Mouse (Mus musculus) lung, postnatal 0 days (tissue): ENCODE results near the gene Igsf11. TPM values are rescaled to one million over a fixed set of nuclear protein-coding genes. Genes with fewer than 3 reads are reported as not detected.

Experiments used
- ATAC-seq: fragments of 200-750 bp; cut with Nextera tagmentation; 2 replicates; pipeline ENCODE4 v1.8.0; 2017; ENCODE audit warnings: moderate library complexity
- DNase-seq: peaks from one replicate; pipeline ENCODE4 v3.0.0-alpha.2; 2016; ENCODE audit warnings: low spot score
- H3K27ac ChIP-seq: fragments of 300-500 bp; sonication (generic); 2 replicates; pipeline ENCODE4 v1.5.1; 2014; ENCODE audit warnings: antibody characterized with exemption, mild to moderate bottlenecking, low read length, mixed read lengths
- H3K27me3 ChIP-seq: fragments of 300-500 bp; sonication (generic); replicated peaks from 2 replicates; pipeline ENCODE4 v1.6.1; 2014; ENCODE audit warnings: low read length, mixed read lengths; ENCODE audit not compliant: insufficient read depth
- H3K36me3 ChIP-seq: fragments of 300-500 bp; sonication (generic); 2 replicates; pipeline ENCODE4 v1.6.1; 2014; ENCODE audit warnings: low read length, mixed read lengths; ENCODE audit not compliant: insufficient read depth
- H3K4me1 ChIP-seq: fragments of 300-500 bp; sonication (generic); 2 replicates; pipeline ENCODE4 v1.6.1; 2014; ENCODE audit warnings: antibody characterized with exemption, low read depth, low read length, mixed read lengths; ENCODE audit not compliant: insufficient read depth
- H3K4me2 ChIP-seq: fragments of 300-500 bp; sonication (generic); replicated peaks from 2 replicates; pipeline ENCODE4 v1.6.1; 2014; ENCODE audit warnings: low read depth, mild to moderate bottlenecking, low read length, moderate library complexity, mixed read lengths
- H3K4me3 ChIP-seq: fragments of 300-500 bp; sonication (generic); 2 replicates; pipeline ENCODE4 v1.5.1; 2014; ENCODE audit warnings: low read depth, low read length
- H3K9ac ChIP-seq: fragments of 300-500 bp; sonication (generic); replicated peaks from 2 replicates; pipeline ENCODE4 v1.6.1; 2014; ENCODE audit warnings: low read depth, mild to moderate bottlenecking
- H3K9me3 ChIP-seq: fragments of 300-500 bp; sonication (generic); 2 replicates; pipeline ENCODE4 v1.6.1; 2016; ENCODE audit warnings: low read length, mixed read lengths
- CTCF ChIP-seq: IDR thresholded peaks from 2 replicates; pipeline ENCODE4 v1.5.1; 2016; ENCODE audit warnings: antibody characterized with exemption, mild to moderate bottlenecking
- EP300 ChIP-seq: IDR thresholded peaks from 2 replicates; pipeline ENCODE4 v1.6.1; 2016; ENCODE audit warnings: antibody characterized with exemption, mild to moderate bottlenecking, control low read depth
- WGBS: fragments of 180-500 bp; shearing (Covaris S2); extraction: QIAGEN DNeasy Blood & Tissue Kit; methylation state at CpG from one replicate; pipeline ENCODE4 v1.1.7; 2014; 5-methylcytosine and 5-hydroxymethylcytosine counted together
- polyA plus RNA-seq: library from polyadenylated mRNA; unstranded; fragments of >200 nt; fragmentation: Nextera tagmentation; extraction: Ambion mirVana; gene quantifications from 2 replicates; pipeline ENCODE4 v1.2.1, GENCODE M21; 2015

Igsf11 gene
- polyA plus RNA-seq, 1 experiment from 2014 or later: 0.35 TPM

GRCm38 (mm10) chr16:38943706-38944550, 51.5 kb downstream of the Igsf11 start:
- Histone ChIP-seq H3K27ac (no peak overlapping the region), H3K9ac (no peak overlapping the region), H3K4me2 (no peak overlapping the region), H3K4me3 (no peak overlapping the region), H3K9me3 (no peaks in the 10 kb centered on the region), H3K36me3 (no peaks in the 10 kb centered on the region), H3K27me3 (no peaks in the 10 kb centered on the region), H3K4me1 (no peaks in the 10 kb centered on the region)
- DNase-seq: no peak
- WGBS: 37% methylated on average over 5 of the region's 5 CpGs
- no peak for ATAC-seq
- TF ChIP-seq CTCF (no peak), EP300 (no peak)

GRCm38 (mm10) chr16:38945111-38945510, 52.6 kb downstream of the Igsf11 start:
- ATAC-seq: no peak
- WGBS: 81% methylated on average over 7 of the region's 7 CpGs
- TF ChIP-seq EP300: no peak
- no peak for TF ChIP-seq CTCF

GRCm38 (mm10) chr16:38945581-38945981, 53.1 kb downstream of the Igsf11 start:
- Histone ChIP-seq H3K27ac (no peak overlapping the region), H3K4me3 (no peak overlapping the region), H3K36me3 (no peaks in the 10 kb centered on the region), H3K9ac (no peak overlapping the region), H3K4me2 (no peak overlapping the region), H3K27me3 (no peaks in the 10 kb centered on the region), H3K9me3 (no peaks in the 10 kb centered on the region), H3K4me1 (no peaks in the 10 kb centered on the region)
- TF ChIP-seq CTCF (no peak), EP300 (no peak)
- ATAC-seq (no peak), DNase-seq (no peak)
- 66% methylated on average over 10 of the region's 10 CpGs for WGBS

More at GRCm38 (mm10) chr16:38945111-38945510, 52.6 kb downstream of the Igsf11 start:
- Histone ChIP-seq H3K4me1 (no peaks in the 10 kb centered on the region), H3K9ac (no peak overlapping the region), H3K4me3 (no peak overlapping the region), H3K27ac (no peak overlapping the region), H3K27me3 (no peaks in the 10 kb centered on the region), H3K36me3 (no peaks in the 10 kb centered on the region), H3K9me3 (no peaks in the 10 kb centered on the region), H3K4me2 (no peak overlapping the region)
- DNase-seq: no peak

GRCm38 (mm10) chr16:38946453-38946852, 54.0 kb downstream of the Igsf11 start:
- ATAC-seq (no peak), DNase-seq (no peak)
- H3K9me3 ChIP-seq: no peaks in the 10 kb centered on the region
- H3K27ac ChIP-seq: no peak overlapping the region
- no peak for TF ChIP-seq CTCF
- TF ChIP-seq EP300: no peak
- H3K27me3 ChIP-seq: no peaks in the 10 kb centered on the region
- no peak overlapping the region for H3K9ac ChIP-seq
- 67% methylated on average over 7 of the region's 7 CpGs for WGBS
- H3K4me2 ChIP-seq: no peak overlapping the region
- no peaks in the 10 kb centered on the region for H3K36me3 ChIP-seq
- H3K4me1 ChIP-seq: no peaks in the 10 kb centered on the region
- H3K4me3 ChIP-seq: no peak overlapping the region

GRCm38 (mm10) chr16:38947141-38947879, 54.8 kb downstream of the Igsf11 start:
- Histone ChIP-seq H3K36me3 (no peaks in the 10 kb centered on the region), H3K9ac (no peak overlapping the region), H3K27ac (no peak overlapping the region), H3K4me3 (no peak overlapping the region), H3K27me3 (no peaks in the 10 kb centered on the region), H3K9me3 (no peaks in the 10 kb centered on the region), H3K4me2 (no peak overlapping the region), H3K4me1 (no peaks in the 10 kb centered on the region)
- WGBS: 84% methylated on average over 7 of the region's 7 CpGs
- ATAC-seq (no peak), DNase-seq (no peak)
- TF ChIP-seq EP300 (no peak), CTCF (no peak)

- Histone ChIP-seq H3K4me3 (no peak overlapping the region), H3K36me3 (no peaks in the 10 kb centered on the region), H3K9ac (no peak overlapping the region), H3K4me2 (no peak overlapping the region), H3K9me3 (no peaks in the 10 kb centered on the region), H3K27me3 (no peaks in the 10 kb centered on the region), H3K27ac (no peak overlapping the region), H3K4me1 (no peaks in the 10 kb centered on the region)
- ATAC-seq: no peak
- WGBS: 76% methylated on average over 5 of the region's 5 CpGs
- DNase-seq: no peak
- no peak for TF ChIP-seq CTCF
- no peak for TF ChIP-seq EP300
Measured at GRCm38 (mm10) chr16:38948441-38948840, 56.0 kb downstream of the Igsf11 start.
